Mouse (Mus musculus) right cerebral cortex, postnatal 4 days (tissue): ENCODE results near the gene Calhm3.

Experiments
- DNase-seq: peaks from one replicate; pipeline ENCODE4 v3.0.0-alpha.2; 2022

The Calhm3 gene

DNA sequence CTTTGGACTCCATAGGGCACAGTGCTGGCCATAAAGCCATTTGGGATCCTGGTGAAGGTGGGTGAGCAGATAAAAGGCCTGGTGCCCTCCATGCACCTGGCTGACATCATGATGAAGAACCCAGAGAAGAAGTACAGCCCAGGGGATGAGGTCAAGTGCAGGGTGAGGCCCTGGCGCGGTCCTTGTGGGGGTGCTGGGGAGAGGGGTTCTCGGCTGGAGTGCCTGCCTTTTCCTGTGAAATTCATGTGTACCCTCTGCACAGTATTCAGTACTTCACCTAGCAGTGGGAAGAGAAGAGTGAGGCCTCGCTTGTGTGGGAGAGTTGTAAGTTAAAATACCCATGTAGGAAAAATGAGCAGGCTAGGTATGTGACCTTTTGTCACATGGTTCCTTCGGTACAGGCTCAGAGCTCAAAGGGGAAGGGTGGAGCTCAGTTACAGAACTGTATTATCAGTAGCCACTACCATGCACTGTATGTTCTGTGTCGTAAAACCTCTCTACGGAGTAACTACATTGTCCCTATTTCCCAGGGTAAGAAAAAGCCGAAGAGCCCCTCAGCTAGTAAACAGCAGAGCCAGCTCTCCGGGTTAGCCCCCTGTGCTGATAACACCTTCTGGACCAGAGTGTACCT, 52.8 kb downstream of the Calhm3 start:
- no peak for DNase-seq
